Mouse (Mus musculus) adrenal gland, postnatal 36 days (tissue): ENCODE measurements around the gene Dido1. TPM values are rescaled to one million over a fixed set of nuclear protein-coding genes. Genes with fewer than 3 reads are reported as not detected.

ENCODE experiments used
- total RNA-seq, 2 experiments: library from RNA; stranded (reverse); gene quantifications; 2 replicates each; pipeline ENCODE4 v1.2.3; 2021

Dido1 gene
- total RNA-seq, 2 experiments from 2014 or later, result 38.7 to 40.7 TPM

Other genes with a start within 250 kb of the Dido1 start
- gene Ntsr1, start 210.0 kb downstream of the Dido1 start, total RNA-seq, result not detected
- 10 to 100 TPM; 16.6 to 17.5 TPM for gene Mrgbp, start 128.7 kb downstream of the Dido1 start, total RNA-seq
- 10 to 100 TPM; 43.5 to 45.4 TPM for gene Ogfr, start 120.8 kb downstream of the Dido1 start, total RNA-seq
- gene Col9a3, start 112.2 kb downstream of the Dido1 start, total RNA-seq, result under 1 TPM; 0.17 to 0.26 TPM
- gene Tcfl5, start 67.3 kb downstream of the Dido1 start, total RNA-seq, result not detected
- gene Gid8, start 118 bp upstream of the Dido1 start, total RNA-seq, result 10 to 100 TPM; 58.9 to 63.1 TPM
- 1 to 10 TPM; 1.1 to 1.2 TPM for gene Slc17a9, start 15.3 kb upstream of the Dido1 start, total RNA-seq
- gene Bhlhe23, start 66.9 kb upstream of the Dido1 start, total RNA-seq, result not detected
- gene Ythdf1, start 210.9 kb upstream of the Dido1 start, total RNA-seq, result 10 to 100 TPM; 51.7 to 52.4 TPM
- gene Birc7, start 219.0 kb upstream of the Dido1 start, total RNA-seq, result not detected
- 1 to 10 TPM; 4.6 to 5.8 TPM for gene Nkain4, start 244.7 kb upstream of the Dido1 start, total RNA-seq